Mouse (Mus musculus) thymus, postnatal 36 days (tissue): Measurements from ENCODE around the gene Chtop.
A peak's percentile ranks its signal among the peaks of the same experiment; 100 is the strongest.

ENCODE experiments used
- DNase-seq, 2 experiments: peaks; one replicate each; pipeline ENCODE4 v3.0.0; 2022; ENCODE audit warnings: mixed read lengths in 2 of 2

The Chtop gene

GRCm38 (mm10) chr3:90508950-90509746 is at the start of gene Chtop:
Chtop (minus strand) TSS chr3:90509498.
- peak; percentile 99 for DNase-seq

GRCm38 (mm10) chr3:90555954-90556353 is 46.7 kb upstream of the Chtop start:
- DNase-seq, result no peak

GRCm38 (mm10) chr3:90552231-90552630 is 42.9 kb upstream of the Chtop start:
- DNase-seq, result no peak

GRCm38 (mm10) chr3:90550421-90550790 is 41.1 kb upstream of the Chtop start:
- no peak for DNase-seq

GRCm38 (mm10) chr3:90549676-90550420 is 40.5 kb upstream of the Chtop start:
- DNase-seq, result no peak

- no peak for DNase-seq
Measured at GRCm38 (mm10) chr3:90540904-90541303, 31.6 kb upstream of the Chtop start.

GRCm38 (mm10) chr3:90537905-90538296 is 28.6 kb upstream of the Chtop start:
- no peak for DNase-seq

GRCm38 (mm10) chr3:90537141-90537904 is 28.0 kb upstream of the Chtop start, which contains the start of gene S100a16:
S100a16 (plus strand) TSS chr3:90537254.
- peak in 1 of 2 experiments; percentile 13 for DNase-seq

- DNase-seq, result no peak
Measured at GRCm38 (mm10) chr3:90535446-90535845, 26.1 kb upstream of the Chtop start.

- no peak for DNase-seq
Measured at GRCm38 (mm10) chr3:90531713-90532112, 22.4 kb upstream of the Chtop start.

- DNase-seq, result no peak
Measured at GRCm38 (mm10) chr3:90527291-90527873, 18.1 kb upstream of the Chtop start.

GRCm38 (mm10) chr3:90526580-90526979 is 17.3 kb upstream of the Chtop start, which contains the start of gene S100a14:
S100a14 (plus strand) TSS chr3:90526856.
- DNase-seq, result no peak

- no peak for DNase-seq
Measured at GRCm38 (mm10) chr3:90526076-90526475, 16.8 kb upstream of the Chtop start.

GRCm38 (mm10) chr3:90525421-90525820 is 16.1 kb upstream of the Chtop start:
- DNase-seq, result no peak

GRCm38 (mm10) chr3:90517711-90518110 is 8.4 kb upstream of the Chtop start:
- DNase-seq, result no peak

- no peak for DNase-seq
Measured at GRCm38 (mm10) chr3:90515789-90516188, 6.5 kb upstream of the Chtop start.

GRCm38 (mm10) chr3:90515242-90515641 is 5.9 kb upstream of the Chtop start:
- DNase-seq, result peak in 1 of 2 experiments; percentile 6

- peak; percentile 62 to 65 for DNase-seq
Measured at GRCm38 (mm10) chr3:90514691-90515090, 5.4 kb upstream of the Chtop start.

- peak; percentile 33 to 35 for DNase-seq
Measured at GRCm38 (mm10) chr3:90513796-90514590, 4.7 kb upstream of the Chtop start, which contains the start of the genes S100a1 and S100a13. S100a1 (minus strand) TSS chr3:90514392. S100a13 (plus strand) TSS chr3:90514435.

GRCm38 (mm10) chr3:90512948-90513642 is 3.8 kb upstream of the Chtop start:
- DNase-seq, result no peak

- no peak for DNase-seq
Measured at GRCm38 (mm10) chr3:90512276-90512675, 3.0 kb upstream of the Chtop start.
